Mouse (Mus musculus): ENCODE data around the gene Srebf2. TPM values are rescaled to one million over a fixed set of nuclear protein-coding genes. Genes with fewer than 3 reads are reported as not detected.
"Not testable (repeated sequence)": the region's sequence is repeated elsewhere in the genome, so short reads cannot be mapped to it uniquely, and the experiment has no call there.

Srebf2 gene
- polyA plus RNA-seq (2011; ENCODE audit: insufficient read depth, insufficient read length, low read depth, missing spikeins): 205 and 210 TPM in 2 replicates

- Histone ChIP-seq H3K27me3 (ENCODE audit: control insufficient read depth, insufficient read depth, low read length, poor library complexity, severe bottlenecking) (no peaks in the 10 kb centered on the region), H3K9ac (ENCODE audit: low read depth, poor library complexity, severe bottlenecking) (peak within 1 kb of the TSS; percentile 100), H3K4me1 (ENCODE audit: control insufficient read depth, insufficient read depth, low read length) (peaks cover 6% of the 10 kb centered on the region), H3K4me3 (ENCODE audit: low read depth, low read length) (peak within 1 kb of the TSS; percentile 94), H3K9me3 (replicated peaks; ENCODE audit: control insufficient read depth, insufficient read depth, low read length, poor library complexity, severe bottlenecking) (no peaks in the 10 kb centered on the region), H3K36me3 (ENCODE audit: control insufficient read depth, insufficient read depth, low read length, poor library complexity, severe bottlenecking) (0 out of 2 replicates have a peak, but pooled peaks cover 5% of the 10 kb centered on the region), H3K27ac (ENCODE audit: insufficient read depth, low read length) (peak within 1 kb of the TSS; percentile 97)
- TF ChIP-seq POLR2A (IDR thresholded peaks at IDR 0.05; ENCODE audit: insufficient read depth, low read length) (peak; percentile 55), EP300 (IDR thresholded peaks at IDR 0.05; ENCODE audit: insufficient read depth, low read depth, low read length) (peak; percentile 70), CTCF (IDR thresholded peaks at IDR 0.05; ENCODE audit: low read depth, low read length) (no peak)
These were observed at the start of gene Srebf2 for GRCm38 (mm10) chr15:82146770-82147610. Srebf2 (plus strand) TSS chr15:82147181.

DNA sequence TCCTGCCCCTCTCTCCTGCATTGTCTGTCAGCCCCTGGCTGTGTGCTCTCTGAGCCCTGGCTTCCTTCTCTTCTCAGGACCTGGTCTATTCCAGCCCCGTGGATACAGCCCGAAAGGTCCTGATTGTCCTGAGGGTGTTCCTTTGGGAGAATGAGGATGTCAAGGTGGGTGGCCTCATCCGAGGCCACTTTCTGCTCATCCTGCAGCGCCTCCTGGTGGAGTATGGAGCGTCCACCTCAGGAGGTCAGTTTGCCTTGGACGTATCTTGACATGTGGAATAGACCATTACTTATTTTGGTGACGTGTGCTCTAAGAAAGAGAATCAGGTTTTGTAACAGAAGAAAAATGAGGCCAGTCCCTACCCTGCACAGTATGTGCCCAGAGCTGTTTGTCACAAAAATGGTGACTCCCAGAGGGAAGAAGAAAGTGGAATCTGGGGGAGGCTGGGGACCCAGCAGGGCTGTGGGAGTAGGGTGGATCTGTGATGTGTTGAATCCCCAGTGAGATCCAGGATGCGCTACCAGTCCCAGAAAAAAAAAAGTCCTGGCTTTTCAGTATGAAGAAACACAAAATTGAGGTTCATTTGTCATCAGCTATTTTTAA lies 39.9 kb upstream of the Srebf2 start:
- Histone ChIP-seq H3K4me3 (ENCODE audit: low read depth, low read length) (no peak overlapping the region), H3K27me3 (ENCODE audit: control insufficient read depth, insufficient read depth, low read length, poor library complexity, severe bottlenecking) (no peaks in the 10 kb centered on the region), H3K9me3 (replicated peaks; ENCODE audit: control insufficient read depth, insufficient read depth, low read length, poor library complexity, severe bottlenecking) (no peaks in the 10 kb centered on the region), H3K36me3 (ENCODE audit: control insufficient read depth, insufficient read depth, low read length, poor library complexity, severe bottlenecking) (no peaks in the 10 kb centered on the region), H3K4me1 (ENCODE audit: control insufficient read depth, insufficient read depth, low read length) (no peaks in the 10 kb centered on the region), H3K9ac (ENCODE audit: low read depth, poor library complexity, severe bottlenecking) (no peak overlapping the region), H3K27ac (ENCODE audit: insufficient read depth, low read length) (no peak overlapping the region)
- no peak for TF ChIP-seq POLR2A (IDR thresholded peaks at IDR 0.05; ENCODE audit: insufficient read depth, low read length)
- TF ChIP-seq EP300 (IDR thresholded peaks at IDR 0.05; ENCODE audit: insufficient read depth, low read depth, low read length): no peak
- TF ChIP-seq CTCF (IDR thresholded peaks at IDR 0.05; ENCODE audit: low read depth, low read length): peak; percentile 82

- H3K36me3 ChIP-seq (ENCODE audit: control insufficient read depth, insufficient read depth, low read length, poor library complexity, severe bottlenecking): no peaks in the 10 kb centered on the region
- no peak overlapping the region for H3K4me3 ChIP-seq (ENCODE audit: low read depth, low read length)
- no peaks in the 10 kb centered on the region for H3K27me3 ChIP-seq (ENCODE audit: control insufficient read depth, insufficient read depth, low read length, poor library complexity, severe bottlenecking)
- no peaks in the 10 kb centered on the region for H3K9me3 ChIP-seq (replicated peaks; ENCODE audit: control insufficient read depth, insufficient read depth, low read length, poor library complexity, severe bottlenecking)
- H3K27ac ChIP-seq (ENCODE audit: insufficient read depth, low read length): no peak overlapping the region
- no peaks in the 10 kb centered on the region for H3K4me1 ChIP-seq (ENCODE audit: control insufficient read depth, insufficient read depth, low read length)
- no peak overlapping the region for H3K9ac ChIP-seq (ENCODE audit: low read depth, poor library complexity, severe bottlenecking)
- no peak for TF ChIP-seq POLR2A (IDR thresholded peaks at IDR 0.05; ENCODE audit: insufficient read depth, low read length)
- TF ChIP-seq EP300 (IDR thresholded peaks at IDR 0.05; ENCODE audit: insufficient read depth, low read depth, low read length): no peak
- TF ChIP-seq CTCF (IDR thresholded peaks at IDR 0.05; ENCODE audit: low read depth, low read length): no peak
These were observed 26.4 kb upstream of the Srebf2 start for GRCm38 (mm10) chr15:82120544-82120943.

GRCm38 (mm10) chr15:82126690-82127089 lies 20.3 kb upstream of the Srebf2 start:
- H3K27ac ChIP-seq (ENCODE audit: insufficient read depth, low read length); H3K9ac ChIP-seq (ENCODE audit: low read depth, poor library complexity, severe bottlenecking); H3K4me3 ChIP-seq (ENCODE audit: low read depth, low read length); H3K4me1 ChIP-seq (ENCODE audit: control insufficient read depth, insufficient read depth, low read length); H3K9me3 ChIP-seq (replicated peaks; ENCODE audit: control insufficient read depth, insufficient read depth, low read length, poor library complexity, severe bottlenecking); H3K27me3 ChIP-seq (ENCODE audit: control insufficient read depth, insufficient read depth, low read length, poor library complexity, severe bottlenecking); H3K36me3 ChIP-seq (ENCODE audit: control insufficient read depth, insufficient read depth, low read length, poor library complexity, severe bottlenecking): not testable (repeated sequence)

DNA sequence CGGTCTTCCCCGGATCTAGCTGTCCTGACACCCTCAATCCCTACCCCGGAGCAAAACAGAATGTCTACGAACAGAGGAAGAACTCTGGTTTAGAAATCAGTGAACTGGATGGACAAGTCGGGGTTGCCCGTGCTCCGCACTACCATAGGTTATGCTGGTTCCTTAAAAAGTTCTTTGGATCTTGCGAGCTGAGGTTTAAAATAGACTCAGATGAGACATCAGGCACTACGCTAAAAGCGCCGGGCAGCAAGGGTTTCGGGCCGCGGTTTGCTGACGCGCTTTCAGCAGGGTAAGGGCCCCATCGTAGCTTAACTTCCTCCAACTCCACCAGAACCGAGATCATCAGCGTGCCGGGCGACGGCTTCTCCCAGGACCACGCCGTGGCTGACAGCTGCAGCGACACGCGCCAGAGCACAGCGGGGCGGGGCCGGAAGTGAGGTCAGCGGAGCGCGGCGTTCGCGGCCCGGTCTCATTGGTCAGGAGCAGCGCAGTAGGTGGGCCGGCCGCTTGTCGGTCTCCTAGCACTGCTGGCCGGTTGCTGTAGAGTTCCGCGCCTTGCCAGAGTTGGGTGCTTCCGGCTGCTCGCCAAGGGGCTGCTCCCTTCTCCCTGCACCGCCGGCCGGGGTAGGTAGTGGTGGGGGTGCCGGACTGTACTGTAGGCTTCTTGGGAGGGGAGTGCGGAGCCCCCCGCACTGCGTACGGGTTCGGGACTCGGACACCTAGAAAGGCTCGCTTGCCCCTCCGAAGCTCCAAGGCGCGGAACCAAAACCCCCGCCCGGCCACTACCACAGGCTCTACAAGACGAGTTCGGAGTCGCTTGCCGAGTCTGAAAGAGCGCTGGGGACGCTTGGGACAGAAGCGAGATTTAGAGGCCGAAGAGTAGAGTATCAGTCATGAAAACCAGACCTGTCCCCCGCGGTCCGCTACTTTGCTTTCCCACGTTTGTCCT lies 19.3 kb upstream of the Srebf2 start, which contains the start of gene Ccdc134:
Gene Ccdc134 (plus strand): TSS at position 497 of the 949 bp plus-strand sequence.
- Histone ChIP-seq H3K9me3 (replicated peaks; ENCODE audit: control insufficient read depth, insufficient read depth, low read length, poor library complexity, severe bottlenecking) (no peaks in the 10 kb centered on the region), H3K27me3 (ENCODE audit: control insufficient read depth, insufficient read depth, low read length, poor library complexity, severe bottlenecking) (no peaks in the 10 kb centered on the region), H3K9ac (ENCODE audit: low read depth, poor library complexity, severe bottlenecking) (peak within 1 kb of the TSS; percentile 69), H3K4me1 (ENCODE audit: control insufficient read depth, insufficient read depth, low read length) (no peaks in the 10 kb centered on the region), H3K27ac (ENCODE audit: insufficient read depth, low read length) (no peak within 1 kb of the TSS), H3K4me3 (ENCODE audit: low read depth, low read length) (peak within 1 kb of the TSS; percentile 74), H3K36me3 (ENCODE audit: control insufficient read depth, insufficient read depth, low read length, poor library complexity, severe bottlenecking) (no peaks in the 10 kb centered on the region)
- TF ChIP-seq EP300 (IDR thresholded peaks at IDR 0.05; ENCODE audit: insufficient read depth, low read depth, low read length) (no peak), CTCF (IDR thresholded peaks at IDR 0.05; ENCODE audit: low read depth, low read length) (no peak), POLR2A (IDR thresholded peaks at IDR 0.05; ENCODE audit: insufficient read depth, low read length) (no peak)

Data from ES-Bruce4 (cell line).